Mouse (Mus musculus): ENCODE results near the gene Atg101. TPM values are rescaled to one million over a fixed set of nuclear protein-coding genes. Genes with fewer than 3 reads are reported as not detected.
"Not testable (repeated sequence)": the region's sequence is repeated elsewhere in the genome, so short reads cannot be mapped to it uniquely, and the experiment has no call there.

Atg101 gene
- polyA plus RNA-seq, 1 experiment: 2.8 TPM

- TF ChIP-seq TAL1 (IDR thresholded peaks at IDR 0.05; ENCODE audit: low read length) (no peak), GATA1 (IDR thresholded peaks at IDR 0.05; ENCODE audit: low read length) (no peak)
- H3K36me3 ChIP-seq (ENCODE audit: control insufficient read depth): no peaks in the 10 kb centered on the region
- peaks cover 10% of the 10 kb centered on the region for H3K9me3 ChIP-seq (ENCODE audit: control insufficient read depth, low read length)
- peaks cover 5% of the 10 kb centered on the region for H3K27me3 ChIP-seq (ENCODE audit: control insufficient read depth)
- no peak overlapping the region for H3K4me3 ChIP-seq (replicated peaks)
- H3K4me1 ChIP-seq (ENCODE audit: control insufficient read depth): no peaks in the 10 kb centered on the region
These were observed 38.6 kb downstream of the Atg101 start for GRCm38 (mm10) chr15:101322640-101323039.

- Histone ChIP-seq H3K4me1 (ENCODE audit: control insufficient read depth) (no peaks in the 10 kb centered on the region), H3K27me3 (ENCODE audit: control insufficient read depth) (peaks cover 3% of the 10 kb centered on the region; the same call in 1 of the 2 replicates), H3K4me3 (replicated peaks) (no peak overlapping the region), H3K9me3 (ENCODE audit: control insufficient read depth, low read length) (peaks cover 10% of the 10 kb centered on the region), H3K36me3 (ENCODE audit: control insufficient read depth) (no peaks in the 10 kb centered on the region)
- TF ChIP-seq TAL1 (IDR thresholded peaks at IDR 0.05; ENCODE audit: low read length): no peak
- no peak for TF ChIP-seq GATA1 (IDR thresholded peaks at IDR 0.05; ENCODE audit: low read length)
These were observed 39.4 kb downstream of the Atg101 start for GRCm38 (mm10) chr15:101323511-101323910.

- not testable (repeated sequence) for H3K27me3 ChIP-seq (ENCODE audit: control insufficient read depth); H3K4me3 ChIP-seq (replicated peaks); H3K4me1 ChIP-seq (ENCODE audit: control insufficient read depth); H3K36me3 ChIP-seq (ENCODE audit: control insufficient read depth)
- H3K9me3 ChIP-seq (ENCODE audit: control insufficient read depth, low read length): peaks cover 10% of the 10 kb centered on the region
These were observed 40.3 kb downstream of the Atg101 start for GRCm38 (mm10) chr15:101324409-101324808.

GRCm38 (mm10) chr15:101325991-101326534 is 42.0 kb downstream of the Atg101 start:
- Histone ChIP-seq H3K36me3 (ENCODE audit: control insufficient read depth) (no peaks in the 10 kb centered on the region), H3K4me1 (ENCODE audit: control insufficient read depth) (no peaks in the 10 kb centered on the region), H3K9me3 (ENCODE audit: control insufficient read depth, low read length) (peaks cover 10% of the 10 kb centered on the region), H3K27me3 (ENCODE audit: control insufficient read depth) (peaks cover 3% of the 10 kb centered on the region; the same call in 1 of the 2 replicates), H3K4me3 (replicated peaks) (no peak overlapping the region)
- TF ChIP-seq GATA1 (IDR thresholded peaks at IDR 0.05; ENCODE audit: low read length): no peak
- TF ChIP-seq TAL1 (IDR thresholded peaks at IDR 0.05; ENCODE audit: low read length): no peak

- no peaks in the 10 kb centered on the region for H3K27me3 ChIP-seq (ENCODE audit: control insufficient read depth)
- H3K4me3 ChIP-seq (replicated peaks): no peak overlapping the region
- peaks cover 10% of the 10 kb centered on the region for H3K9me3 ChIP-seq (ENCODE audit: control insufficient read depth, low read length)
- H3K36me3 ChIP-seq (ENCODE audit: control insufficient read depth): no peaks in the 10 kb centered on the region
- no peak for TF ChIP-seq TAL1 (IDR thresholded peaks at IDR 0.05; ENCODE audit: low read length)
- no peak for TF ChIP-seq GATA1 (IDR thresholded peaks at IDR 0.05; ENCODE audit: low read length)
- H3K4me1 ChIP-seq (ENCODE audit: control insufficient read depth): no peaks in the 10 kb centered on the region
These were observed 43.2 kb downstream of the Atg101 start for GRCm38 (mm10) chr15:101327282-101327681.

- no peak overlapping the region for H3K4me3 ChIP-seq (replicated peaks)
- no peaks in the 10 kb centered on the region for H3K27me3 ChIP-seq (ENCODE audit: control insufficient read depth)
- no peaks in the 10 kb centered on the region for H3K36me3 ChIP-seq (ENCODE audit: control insufficient read depth)
- H3K9me3 ChIP-seq (ENCODE audit: control insufficient read depth, low read length): peaks cover 5% of the 10 kb centered on the region
- no peak for TF ChIP-seq GATA1 (IDR thresholded peaks at IDR 0.05; ENCODE audit: low read length)
- TF ChIP-seq TAL1 (IDR thresholded peaks at IDR 0.05; ENCODE audit: low read length): no peak
- no peaks in the 10 kb centered on the region for H3K4me1 ChIP-seq (ENCODE audit: control insufficient read depth)
These were observed 44.9 kb downstream of the Atg101 start for GRCm38 (mm10) chr15:101328876-101329563.

- H3K27me3 ChIP-seq (ENCODE audit: control insufficient read depth): no peaks in the 10 kb centered on the region
- H3K36me3 ChIP-seq (ENCODE audit: control insufficient read depth): no peaks in the 10 kb centered on the region
- TF ChIP-seq TAL1 (IDR thresholded peaks at IDR 0.05; ENCODE audit: low read length) (no peak), GATA1 (IDR thresholded peaks at IDR 0.05; ENCODE audit: low read length) (no peak)
- no peaks in the 10 kb centered on the region for H3K4me1 ChIP-seq (ENCODE audit: control insufficient read depth)
- H3K9me3 ChIP-seq (ENCODE audit: control insufficient read depth, low read length): peaks cover 2% of the 10 kb centered on the region; the same call in 1 of the 2 replicates
- no peak overlapping the region for H3K4me3 ChIP-seq (replicated peaks)
These were observed 45.5 kb downstream of the Atg101 start for GRCm38 (mm10) chr15:101329564-101329892.

- Histone ChIP-seq H3K27me3 (ENCODE audit: control insufficient read depth) (no peaks in the 10 kb centered on the region), H3K4me3 (replicated peaks) (no peak overlapping the region), H3K9me3 (ENCODE audit: control insufficient read depth, low read length) (no peaks in the 10 kb centered on the region), H3K4me1 (ENCODE audit: control insufficient read depth) (no peaks in the 10 kb centered on the region), H3K36me3 (ENCODE audit: control insufficient read depth) (no peaks in the 10 kb centered on the region)
- TF ChIP-seq GATA1 (IDR thresholded peaks at IDR 0.05; ENCODE audit: low read length) (no peak), TAL1 (IDR thresholded peaks at IDR 0.05; ENCODE audit: low read length) (no peak)
These were observed 47.0 kb downstream of the Atg101 start for GRCm38 (mm10) chr15:101331090-101331489.

GRCm38 (mm10) chr15:101332370-101332769 is 48.3 kb downstream of the Atg101 start:
- H3K36me3 ChIP-seq (ENCODE audit: control insufficient read depth): no peaks in the 10 kb centered on the region
- peaks cover 6% of the 10 kb centered on the region for H3K27me3 ChIP-seq (ENCODE audit: control insufficient read depth)
- no peaks in the 10 kb centered on the region for H3K9me3 ChIP-seq (ENCODE audit: control insufficient read depth, low read length)
- TF ChIP-seq TAL1 (IDR thresholded peaks at IDR 0.05; ENCODE audit: low read length) (no peak), GATA1 (IDR thresholded peaks at IDR 0.05; ENCODE audit: low read length) (no peak)
- no peaks in the 10 kb centered on the region for H3K4me1 ChIP-seq (ENCODE audit: control insufficient read depth)
- H3K4me3 ChIP-seq (replicated peaks): no peak overlapping the region

GRCm38 (mm10) chr15:101333165-101333564 is 49.1 kb downstream of the Atg101 start:
- peaks cover 6% of the 10 kb centered on the region for H3K27me3 ChIP-seq (ENCODE audit: control insufficient read depth)

More at GRCm38 (mm10) chr15:101333165-101333564, 49.1 kb downstream of the Atg101 start:
- Histone ChIP-seq H3K4me1 (ENCODE audit: control insufficient read depth) (no peaks in the 10 kb centered on the region), H3K4me3 (replicated peaks) (no peak overlapping the region), H3K36me3 (ENCODE audit: control insufficient read depth) (no peaks in the 10 kb centered on the region), H3K9me3 (ENCODE audit: control insufficient read depth, low read length) (no peaks in the 10 kb centered on the region)
- TF ChIP-seq GATA1 (IDR thresholded peaks at IDR 0.05; ENCODE audit: low read length): no peak
- no peak for TF ChIP-seq TAL1 (IDR thresholded peaks at IDR 0.05; ENCODE audit: low read length)
